9 mouse cellular contexts compared by ENCODE assay signal in genomic region chr7:92984701-92985682, GRCm38 (mm10).
DNase-seq lines count a peak whose midpoint lies in the region; ATAC-seq and TF ChIP-seq lines count a peak whose summit lies in the region.
"Had no signal": no experiment of that assay in that cellular context is flagged by ENCODE, and none has a peak within 500 bp of the region (broad histone marks: within the 10 kb centered on the region; RNA-seq: fewer than 3 reads in every experiment).

No protein-coding gene starts in this region.

- WGBS in heart, embryonic 11.5 days (ENCODE audit: insufficient replicate concordance): 42% methylated on average over 18 of the region's 18 CpGs
- WGBS in midbrain, embryonic 11.5 days: 10% methylated on average over 18 of the region's 18 CpGs
- 56% methylated on average over 18 of the region's 18 CpGs for WGBS in kidney, adult 2 months

- no peak for DNase-seq in layer of hippocampus, adult 2 months (ENCODE audit: low spot score in 2 of 2)
- no peak for DNase-seq in layer of hippocampus, postnatal 25 days (ENCODE audit: extremely low spot score in 1 of 2, low spot score in 1 of 2)
- DNase-seq in cerebellum, postnatal 14 days: peak; percentile 66 to 70
- DNase-seq in midbrain, embryonic 11.5 days (ENCODE audit: low spot score, missing footprints): peak; percentile 96
- no peak for DNase-seq in thymus, postnatal 10 days (ENCODE audit: low spot score in 2 of 2)
- DNase-seq in kidney, adult 2 months: no peak

- TF ChIP-seq CTCF in layer of hippocampus, adult 2 months (conservative IDR thresholded peaks at IDR 0.05): no peak
- TF ChIP-seq CTCF in kidney, adult 2 months (conservative IDR thresholded peaks at IDR 0.05; ENCODE audit: insufficient read depth, insufficient read length, low read depth, low read length): no peak

- H3K9me3 ChIP-seq in heart, embryonic 11.5 days (replicated peaks; ENCODE audit: control insufficient read depth, low read length): no peaks in the 10 kb centered on the region
- no peaks in the 10 kb centered on the region for H3K9me3 ChIP-seq in midbrain, embryonic 11.5 days (ENCODE audit: control insufficient read depth, low read length)

- no peaks in the 10 kb centered on the region for H3K36me3 ChIP-seq in heart, embryonic 11.5 days (ENCODE audit: control insufficient read depth, insufficient read depth, low read length)
- H3K36me3 ChIP-seq in midbrain, embryonic 11.5 days (ENCODE audit: control insufficient read depth, insufficient read depth, low read length): no peaks in the 10 kb centered on the region
- no peaks in the 10 kb centered on the region for H3K36me3 ChIP-seq in kidney, adult 2 months (ENCODE audit: control insufficient read depth, insufficient read depth, low read length)

- no peak for TF ChIP-seq POLR2A in kidney, adult 2 months (IDR thresholded peaks at IDR 0.05; ENCODE audit: low read depth, low read length)

- H3K27me3 ChIP-seq in heart, embryonic 11.5 days (ENCODE audit: control insufficient read depth, insufficient read depth, low read length): no peaks in the 10 kb centered on the region
- H3K27me3 ChIP-seq in midbrain, embryonic 11.5 days (ENCODE audit: control insufficient read depth, insufficient read depth, low read length): no peaks in the 10 kb centered on the region
- no peaks in the 10 kb centered on the region; the same call in 1 of the 2 replicates for H3K27me3 ChIP-seq in kidney, adult 2 months (replicated peaks; ENCODE audit: control insufficient read depth, insufficient read depth, low read length)

- no peak; the same call in 1 of the 2 replicates for ATAC-seq in heart, embryonic 11.5 days (replicated peaks; ENCODE audit: insufficient number of reproducible peaks, low FRiP score, low TSS enrichment)
- ATAC-seq in midbrain, embryonic 11.5 days (ENCODE audit: low FRiP score): peak; percentile 95
- no peak for ATAC-seq in megakaryocyte-erythroid progenitor cell, adult 5-6 weeks (replicated peaks; ENCODE audit: low FRiP score, low TSS enrichment, poor library complexity, severe bottlenecking)

- H3K9ac ChIP-seq in heart, embryonic 11.5 days (ENCODE audit: low read depth, low read length): no peak overlapping the region
- 0 out of 2 replicates have a peak overlapping the region, but pooled peaks have one; percentile 14 for H3K9ac ChIP-seq in midbrain, embryonic 11.5 days (ENCODE audit: low read length)

- H3K4me2 ChIP-seq in heart, embryonic 11.5 days: peak overlapping the region; percentile 44
- peak overlapping the region; percentile 37 for H3K4me2 ChIP-seq in midbrain, embryonic 11.5 days

- peak overlapping the region; percentile 81 for H3K27ac ChIP-seq in layer of hippocampus, adult 2 months
- H3K27ac ChIP-seq in heart, embryonic 11.5 days (ENCODE audit: low read depth, low read length): 0 out of 2 replicates have a peak overlapping the region, but pooled peaks have one; percentile 11
- peak overlapping the region; percentile 57 for H3K27ac ChIP-seq in midbrain, embryonic 11.5 days (ENCODE audit: low read depth, low read length)
- H3K27ac ChIP-seq in kidney, adult 2 months (ENCODE audit: insufficient read depth, low read depth, low read length): no peak overlapping the region

- no peaks in the 10 kb centered on the region for H3K4me1 ChIP-seq in heart, embryonic 11.5 days (ENCODE audit: control insufficient read depth, insufficient read depth, low read length)
- H3K4me1 ChIP-seq in midbrain, embryonic 11.5 days (ENCODE audit: control insufficient read depth, insufficient read depth, low read length): peaks cover 7% of the 10 kb centered on the region; the same call in 1 of the 2 replicates
- H3K4me1 ChIP-seq in kidney, adult 2 months (ENCODE audit: control insufficient read depth, insufficient read depth, low read length): no peaks in the 10 kb centered on the region

- H3K4me3 ChIP-seq in layer of hippocampus, adult 2 months: peak overlapping the region; percentile 34
- H3K4me3 ChIP-seq in heart, embryonic 11.5 days (ENCODE audit: low read depth, low read length): no peak overlapping the region
- peak overlapping the region; percentile 15; the same call in 1 of the 2 replicates for H3K4me3 ChIP-seq in midbrain, embryonic 11.5 days (ENCODE audit: low read depth, low read length)
- no peak overlapping the region for H3K4me3 ChIP-seq in kidney, adult 2 months (ENCODE audit: insufficient read depth, low read depth, low read length)
- H3K4me3 ChIP-seq: erythroblast, embryonic 14.5 days had no signal

Comparison
In these comparisons a context has a peak if more than half of its experiments do, and no peak if none do; other contexts are left out.
1. DNase-seq: peak in cerebellum, postnatal 14 days (2 of 2) and midbrain, embryonic 11.5 days (single experiment); none in layer of hippocampus, adult 2 months (0 of 2), layer of hippocampus, postnatal 25 days (0 of 2), thymus, postnatal 10 days (0 of 2) and kidney, adult 2 months (single experiment).
2. H3K4me3 ChIP-seq: peak in layer of hippocampus, adult 2 months (single experiment) and midbrain, embryonic 11.5 days (single experiment); none in heart, embryonic 11.5 days (single experiment) and kidney, adult 2 months (single experiment).